15 mouse cellular contexts compared by ENCODE assay signal in genomic region chr14:68261436-68261835, GRCm38 (mm10).
DNase-seq lines count a peak whose midpoint lies in the region; ATAC-seq lines count a peak whose summit lies in the region.
"Had no signal": no experiment of that assay in that cellular context is flagged by ENCODE, and none has a peak within 500 bp of the region (broad histone marks: within the 10 kb centered on the region; RNA-seq: fewer than 3 reads in every experiment).

No protein-coding gene starts in this region.

- no peak overlapping the region for H3K4me3 ChIP-seq in hindbrain, embryonic 11.5 days (ENCODE audit: low read depth, low read length)
- no peak overlapping the region for H3K4me3 ChIP-seq in hindbrain, embryonic 14.5 days (replicated peaks; ENCODE audit: low read length)
- H3K4me3 ChIP-seq in neural tube, embryonic 11.5 days (ENCODE audit: low read depth, low read length) = no peak overlapping the region
- no peak overlapping the region for H3K4me3 ChIP-seq in neural tube, embryonic 15.5 days (replicated peaks)
- H3K4me3 ChIP-seq: embryonic facial prominence, embryonic 12.5 days; limb, embryonic 15.5 days had no signal

- H3K4me1 ChIP-seq in hindbrain, embryonic 11.5 days (replicated peaks; ENCODE audit: control insufficient read depth, insufficient read depth, low read length) = peaks cover 3% of the 10 kb centered on the region; the same call in 1 of the 2 replicates
- H3K4me1 ChIP-seq in hindbrain, embryonic 14.5 days (replicated peaks; ENCODE audit: control insufficient read depth, insufficient read depth, low read length) = peaks cover 10% of the 10 kb centered on the region; the same call in 1 of the 2 replicates
- no peaks in the 10 kb centered on the region for H3K4me1 ChIP-seq in neural tube, embryonic 11.5 days (ENCODE audit: control insufficient read depth, insufficient read depth, low read length)
- H3K4me1 ChIP-seq in neural tube, embryonic 15.5 days = peaks cover 8% of the 10 kb centered on the region
- H3K4me1 ChIP-seq: limb, embryonic 15.5 days had no signal

- H3K9me3 ChIP-seq in hindbrain, embryonic 11.5 days (ENCODE audit: control insufficient read depth, low read length) = no peaks in the 10 kb centered on the region
- no peaks in the 10 kb centered on the region for H3K9me3 ChIP-seq in hindbrain, embryonic 14.5 days (ENCODE audit: control insufficient read depth, low read length)
- H3K9me3 ChIP-seq in neural tube, embryonic 11.5 days (ENCODE audit: control insufficient read depth, low read length) = no peaks in the 10 kb centered on the region
- H3K9me3 ChIP-seq in neural tube, embryonic 15.5 days (replicated peaks) = no peaks in the 10 kb centered on the region
- H3K9me3 ChIP-seq: embryonic facial prominence, embryonic 12.5 days; limb, embryonic 15.5 days had no signal

- ATAC-seq in hindbrain, embryonic 11.5 days (ENCODE audit: low FRiP score) = no peak
- ATAC-seq in hindbrain, embryonic 14.5 days (ENCODE audit: low FRiP score) = no peak
- ATAC-seq in neural tube, embryonic 11.5 days (ENCODE audit: insufficient read depth, low FRiP score, low TSS enrichment) = no peak
- no peak for ATAC-seq in neural tube, embryonic 15.5 days (ENCODE audit: low FRiP score)
- ATAC-seq in erythroblast, adult 5-6 weeks (replicated peaks; ENCODE audit: low FRiP score, poor library complexity, severe bottlenecking) = no peak

- WGBS in hindbrain, embryonic 11.5 days = 46% methylated on average over 3 of the region's 3 CpGs
- WGBS in hindbrain, embryonic 14.5 days = 41% methylated on average over 3 of the region's 3 CpGs
- 58% methylated on average over 3 of the region's 3 CpGs for WGBS in neural tube, embryonic 11.5 days
- 57% methylated on average over 3 of the region's 3 CpGs for WGBS in neural tube, embryonic 15.5 days

- no peaks in the 10 kb centered on the region for H3K27me3 ChIP-seq in hindbrain, embryonic 11.5 days (ENCODE audit: control insufficient read depth, insufficient read depth, low read length)
- H3K27me3 ChIP-seq in hindbrain, embryonic 14.5 days (ENCODE audit: control insufficient read depth, insufficient read depth, low read length) = no peaks in the 10 kb centered on the region
- no peaks in the 10 kb centered on the region for H3K27me3 ChIP-seq in neural tube, embryonic 11.5 days (ENCODE audit: control insufficient read depth, insufficient read depth, low read length)
- H3K27me3 ChIP-seq in neural tube, embryonic 15.5 days (replicated peaks) = no peaks in the 10 kb centered on the region
- H3K27me3 ChIP-seq: embryonic facial prominence, embryonic 12.5 days; limb, embryonic 15.5 days had no signal

- DNase-seq in cerebellum, adult 11 months = peak; percentile 9
- no peak for DNase-seq in cerebellum, adult 9-10 months
- peak; percentile 19 for DNase-seq in hindbrain, embryonic 11.5 days (ENCODE audit: low spot score)
- no peak for DNase-seq in hindbrain, embryonic 14.5 days (ENCODE audit: low spot score)
- peak; percentile 10 for DNase-seq in neural tube, embryonic 11.5 days (ENCODE audit: low spot score)
- peak; percentile 14 for DNase-seq in retina, postnatal 1 day
- DNase-seq: gastrocnemius, postnatal 25 days; kidney, adult 18-20 months; kidney, postnatal 10 days; lung, postnatal 14 days; thymus, adult 2 months had no signal

- no peak overlapping the region for H3K9ac ChIP-seq in hindbrain, embryonic 11.5 days (ENCODE audit: low read depth, low read length)
- no peak overlapping the region for H3K9ac ChIP-seq in hindbrain, embryonic 14.5 days
- H3K9ac ChIP-seq in neural tube, embryonic 11.5 days (ENCODE audit: low read length) = no peak overlapping the region
- H3K9ac ChIP-seq in neural tube, embryonic 15.5 days (replicated peaks) = no peak overlapping the region
- H3K9ac ChIP-seq: embryonic facial prominence, embryonic 12.5 days; limb, embryonic 15.5 days had no signal

- H3K27ac ChIP-seq in hindbrain, embryonic 11.5 days (ENCODE audit: low read depth, low read length) = peak overlapping the region; percentile 7; the same call in 1 of the 2 replicates
- H3K27ac ChIP-seq in hindbrain, embryonic 14.5 days = no peak overlapping the region
- no peak overlapping the region for H3K27ac ChIP-seq in neural tube, embryonic 11.5 days (ENCODE audit: low read depth, low read length)
- no peak overlapping the region for H3K27ac ChIP-seq in neural tube, embryonic 15.5 days (replicated peaks)
- H3K27ac ChIP-seq: embryonic facial prominence, embryonic 12.5 days; limb, embryonic 15.5 days had no signal

- no peak overlapping the region for H3K4me2 ChIP-seq in hindbrain, embryonic 11.5 days (replicated peaks; ENCODE audit: low read depth, low read length)
- no peak overlapping the region for H3K4me2 ChIP-seq in hindbrain, embryonic 14.5 days (replicated peaks)
- no peak overlapping the region for H3K4me2 ChIP-seq in neural tube, embryonic 11.5 days (ENCODE audit: low read depth)
- no peak overlapping the region for H3K4me2 ChIP-seq in neural tube, embryonic 15.5 days
- H3K4me2 ChIP-seq: embryonic facial prominence, embryonic 12.5 days; limb, embryonic 15.5 days had no signal

- H3K36me3 ChIP-seq in hindbrain, embryonic 11.5 days (ENCODE audit: control insufficient read depth, insufficient read depth, low read length) = no peaks in the 10 kb centered on the region
- H3K36me3 ChIP-seq in hindbrain, embryonic 14.5 days (replicated peaks; ENCODE audit: control insufficient read depth, insufficient read depth) = no peaks in the 10 kb centered on the region
- no peaks in the 10 kb centered on the region for H3K36me3 ChIP-seq in neural tube, embryonic 11.5 days (ENCODE audit: control insufficient read depth, insufficient read depth, low read length)
- no peaks in the 10 kb centered on the region for H3K36me3 ChIP-seq in neural tube, embryonic 15.5 days
- H3K36me3 ChIP-seq: embryonic facial prominence, embryonic 12.5 days; limb, embryonic 15.5 days had no signal

Comparison
In these comparisons a context has a peak if more than half of its experiments do, and no peak if none do; other contexts are left out.
1. DNase-seq: peak in cerebellum, adult 11 months (single experiment), hindbrain, embryonic 11.5 days (single experiment), neural tube, embryonic 11.5 days (single experiment) and retina, postnatal 1 day (single experiment); none in cerebellum, adult 9-10 months (single experiment) and hindbrain, embryonic 14.5 days (single experiment).